Mouse (Mus musculus) lung, adult 2 months (tissue): ENCODE measurements around the gene Clcn6.

Experiments used
- CTCF ChIP-seq: fragments of 200-500 bp; IDR thresholded peaks from 2 replicates; pipeline ENCODE4 v1.5.1; 2011; ENCODE audit warnings: mild to moderate bottlenecking, low read length, control low read depth; ENCODE audit not compliant: insufficient read depth
- POLR2A ChIP-seq: fragments of 200-500 bp; IDR thresholded peaks from 2 replicates; pipeline ENCODE4 v1.6.1; 2011; ENCODE audit warnings: low read depth, mild to moderate bottlenecking, control low read depth, low read length, borderline replicate concordance; ENCODE audit errors: extremely low read depth

DNA sequence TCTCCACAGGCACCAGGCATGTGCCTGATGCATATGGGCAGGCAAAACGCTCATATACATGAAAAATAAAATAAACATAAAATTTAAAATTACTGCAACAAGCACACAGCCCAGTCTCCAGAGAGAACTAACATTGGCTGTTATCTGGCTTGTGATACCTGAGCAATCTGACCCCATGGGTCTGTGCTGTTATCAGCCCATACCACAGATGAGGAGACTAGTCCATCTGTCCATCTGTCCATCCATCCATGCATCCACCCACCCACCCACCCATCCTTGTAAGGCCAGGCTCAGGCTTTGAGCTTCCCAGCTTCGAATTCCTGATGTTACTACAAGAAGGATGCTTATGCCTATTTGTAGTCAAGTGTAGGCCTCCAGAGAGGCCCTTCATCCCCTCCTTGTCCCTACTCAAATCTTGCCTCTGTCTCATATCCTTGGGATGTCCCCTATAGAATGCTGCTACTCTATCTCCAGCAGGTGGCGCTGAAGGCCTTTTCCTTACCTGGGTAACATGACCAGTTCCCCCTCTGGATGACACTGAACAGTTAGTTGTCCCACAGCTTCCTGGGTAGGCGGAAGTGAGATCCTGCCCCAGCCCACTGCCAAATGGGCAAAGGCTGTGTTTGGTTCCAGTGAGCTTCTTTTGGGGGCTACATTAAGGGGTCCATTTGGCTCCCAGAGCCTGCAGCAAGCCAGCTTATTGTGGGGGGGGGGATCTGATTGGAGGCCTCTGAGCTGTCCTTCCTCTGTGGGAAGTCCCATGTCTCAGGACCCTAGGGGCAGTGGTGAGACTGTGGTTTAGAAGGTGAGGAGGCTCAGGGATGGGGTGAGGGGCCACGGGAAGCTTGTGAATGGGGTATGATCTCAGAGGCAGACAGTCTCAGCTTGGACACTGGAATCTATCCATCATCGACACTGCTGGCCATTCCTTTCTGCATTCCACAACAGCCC lies 78.5 kb downstream of the Clcn6 start:
- TF ChIP-seq CTCF (peak; percentile 46; the same call in 1 of the 2 replicates), POLR2A (no peak)
